Mouse (Mus musculus): ENCODE results near the gene Cnga1. TPM values are rescaled to one million over a fixed set of nuclear protein-coding genes. Genes with fewer than 3 reads are reported as not detected.
A peak's percentile ranks its signal among the peaks of the same experiment; 100 is the strongest.
"Not testable (repeated sequence)": the region's sequence is repeated elsewhere in the genome, so short reads cannot be mapped to it uniquely, and the experiment has no call there.

The Cnga1 gene
- polyA plus RNA-seq, 1 experiment from 2014 or later: not detected

DNA sequence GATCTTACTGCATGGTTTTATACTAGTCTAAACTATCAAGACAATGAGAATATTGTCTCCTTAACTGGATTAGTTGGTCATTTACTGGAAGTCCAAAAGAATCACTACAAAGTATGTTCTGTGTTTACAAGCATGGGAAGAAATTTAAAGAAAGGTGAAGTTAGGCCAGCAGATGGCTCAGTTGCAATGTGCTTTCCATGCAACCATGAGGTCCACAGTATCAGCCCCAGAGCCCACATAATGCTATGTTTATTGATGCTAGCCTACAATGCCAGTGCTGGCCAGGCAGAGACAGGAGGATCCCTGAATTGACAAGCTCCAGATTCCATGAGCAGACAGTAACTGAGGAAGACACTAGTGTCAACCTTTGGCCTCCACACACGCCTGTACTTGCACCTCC, 23.1 kb downstream of the Cnga1 start:
- no peaks in the 10 kb centered on the region for H3K9me3 ChIP-seq (ENCODE audit: control insufficient read depth, low read length)
- no peak overlapping the region for H3K4me2 ChIP-seq (replicated peaks; ENCODE audit: low read depth, low read length)
- H3K36me3 ChIP-seq (ENCODE audit: control insufficient read depth, insufficient read depth, low read length): no peaks in the 10 kb centered on the region
- no peaks in the 10 kb centered on the region for H3K27me3 ChIP-seq (ENCODE audit: control insufficient read depth, insufficient read depth, low read length)
- DNase-seq (ENCODE audit: low spot score) (no peak), ATAC-seq (ENCODE audit: low FRiP score) (no peak)
- H3K4me1 ChIP-seq (replicated peaks; ENCODE audit: control insufficient read depth, insufficient read depth, low read length): no peaks in the 10 kb centered on the region
- H3K27ac ChIP-seq (ENCODE audit: low read depth, low read length): no peak overlapping the region
- no peak overlapping the region for H3K4me3 ChIP-seq (ENCODE audit: low read depth, low read length)
- WGBS: 90% methylated on average over 1 of the region's 1 CpGs
- H3K9ac ChIP-seq (ENCODE audit: low read depth, low read length): no peak overlapping the region

DNA sequence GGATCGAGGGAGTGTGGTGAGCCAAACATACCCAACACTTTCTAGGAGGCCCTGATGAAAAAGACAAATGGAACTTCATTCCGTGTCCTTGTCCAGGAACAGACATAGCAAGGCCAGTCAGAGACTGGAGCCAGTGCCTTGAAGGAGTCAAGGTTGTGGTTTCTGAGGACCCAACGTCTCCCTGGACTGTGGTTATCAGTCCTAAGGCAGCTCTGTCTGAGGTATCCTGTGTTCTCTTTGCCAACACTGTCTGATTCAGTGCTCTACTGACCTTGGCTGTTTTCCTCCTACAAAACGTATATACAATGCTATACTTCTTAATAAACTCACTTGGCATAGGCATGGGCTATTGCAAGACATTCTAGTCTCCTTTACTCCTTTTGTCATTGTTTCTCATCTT, 26.7 kb downstream of the Cnga1 start:
- 85% methylated on average over 4 of the region's 4 CpGs for WGBS
- no peak for ATAC-seq (ENCODE audit: low FRiP score)
- no peak for DNase-seq (ENCODE audit: low spot score)
- Histone ChIP-seq H3K27ac (ENCODE audit: low read depth, low read length) (no peak overlapping the region), H3K4me2 (replicated peaks; ENCODE audit: low read depth, low read length) (no peak overlapping the region), H3K4me1 (replicated peaks; ENCODE audit: control insufficient read depth, insufficient read depth, low read length) (no peaks in the 10 kb centered on the region), H3K36me3 (ENCODE audit: control insufficient read depth, insufficient read depth, low read length) (no peaks in the 10 kb centered on the region), H3K27me3 (ENCODE audit: control insufficient read depth, insufficient read depth, low read length) (no peaks in the 10 kb centered on the region), H3K4me3 (ENCODE audit: low read depth, low read length) (no peak overlapping the region), H3K9ac (ENCODE audit: low read depth, low read length) (no peak overlapping the region), H3K9me3 (ENCODE audit: control insufficient read depth, low read length) (no peaks in the 10 kb centered on the region)

DNA sequence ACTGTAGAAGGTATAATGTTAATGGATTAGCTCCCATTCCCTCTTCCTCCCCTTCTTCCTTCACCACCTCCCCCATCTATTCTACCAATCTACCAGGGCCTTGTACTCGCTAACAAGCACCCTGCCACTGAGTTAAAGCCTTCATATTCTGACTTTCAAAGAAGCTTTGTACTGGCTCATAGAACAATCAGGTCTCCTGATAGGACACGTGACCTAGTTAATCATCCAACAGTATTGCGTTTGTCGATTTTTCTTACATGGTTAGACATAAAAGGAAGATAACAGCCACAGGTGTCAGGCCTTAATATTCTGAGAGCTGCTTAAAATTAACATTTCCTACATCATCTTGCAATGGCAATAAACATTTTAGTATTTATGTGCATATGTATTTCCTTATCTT, 40.9 kb downstream of the Cnga1 start:
- 91% methylated on average over 4 of the region's 4 CpGs for WGBS
- H3K36me3 ChIP-seq (ENCODE audit: control insufficient read depth, insufficient read depth, low read length): no peaks in the 10 kb centered on the region

DNA sequence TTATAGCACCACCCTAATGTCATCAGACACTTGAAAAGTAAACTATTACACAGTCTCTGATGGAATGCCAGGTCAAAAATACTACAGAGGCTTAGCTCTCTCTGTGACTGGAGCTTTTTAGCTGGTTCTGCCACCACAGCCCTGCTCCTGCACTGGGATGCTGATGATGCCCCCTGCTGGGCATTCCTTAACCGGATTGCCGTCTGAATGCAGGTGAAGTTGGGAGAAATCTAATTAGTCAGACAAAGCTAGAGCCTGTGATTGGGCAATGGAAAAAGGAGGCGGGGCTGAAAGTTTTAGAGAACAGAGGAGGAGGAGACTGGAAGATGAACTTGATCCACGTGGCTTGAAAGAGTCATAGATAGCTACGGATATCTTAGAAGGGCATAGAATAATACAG, 43.1 kb downstream of the Cnga1 start:
- H3K27ac ChIP-seq (ENCODE audit: low read depth, low read length): no peak overlapping the region
- H3K27me3 ChIP-seq (ENCODE audit: control insufficient read depth, insufficient read depth, low read length): no peaks in the 10 kb centered on the region
- no peak overlapping the region for H3K4me3 ChIP-seq (ENCODE audit: low read depth, low read length)
- no peak overlapping the region for H3K9ac ChIP-seq (ENCODE audit: low read depth, low read length)
- H3K9me3 ChIP-seq (ENCODE audit: control insufficient read depth, low read length): no peaks in the 10 kb centered on the region
- peak; percentile 58 for DNase-seq (ENCODE audit: low spot score)
- no peaks in the 10 kb centered on the region for H3K4me1 ChIP-seq (replicated peaks; ENCODE audit: control insufficient read depth, insufficient read depth, low read length)
- no peaks in the 10 kb centered on the region for H3K36me3 ChIP-seq (ENCODE audit: control insufficient read depth, insufficient read depth, low read length)
- peak; percentile 51; the same call in 1 of the 2 replicates for ATAC-seq (ENCODE audit: low FRiP score)
- H3K4me2 ChIP-seq (replicated peaks; ENCODE audit: low read depth, low read length): no peak overlapping the region
- 10% methylated on average over 5 of the region's 5 CpGs for WGBS

More for the DNA sequence above, 40.9 kb downstream of the Cnga1 start:
- no peak overlapping the region for H3K9ac ChIP-seq (ENCODE audit: low read depth, low read length)
- H3K9me3 ChIP-seq (ENCODE audit: control insufficient read depth, low read length): no peaks in the 10 kb centered on the region
- ATAC-seq (ENCODE audit: low FRiP score) (no peak), DNase-seq (ENCODE audit: low spot score) (no peak)
- H3K4me1 ChIP-seq (replicated peaks; ENCODE audit: control insufficient read depth, insufficient read depth, low read length): no peaks in the 10 kb centered on the region
- H3K27ac ChIP-seq (ENCODE audit: low read depth, low read length): no peak overlapping the region
- H3K4me2 ChIP-seq (replicated peaks; ENCODE audit: low read depth, low read length): no peak overlapping the region
- no peaks in the 10 kb centered on the region for H3K27me3 ChIP-seq (ENCODE audit: control insufficient read depth, insufficient read depth, low read length)
- H3K4me3 ChIP-seq (ENCODE audit: low read depth, low read length): no peak overlapping the region

DNA sequence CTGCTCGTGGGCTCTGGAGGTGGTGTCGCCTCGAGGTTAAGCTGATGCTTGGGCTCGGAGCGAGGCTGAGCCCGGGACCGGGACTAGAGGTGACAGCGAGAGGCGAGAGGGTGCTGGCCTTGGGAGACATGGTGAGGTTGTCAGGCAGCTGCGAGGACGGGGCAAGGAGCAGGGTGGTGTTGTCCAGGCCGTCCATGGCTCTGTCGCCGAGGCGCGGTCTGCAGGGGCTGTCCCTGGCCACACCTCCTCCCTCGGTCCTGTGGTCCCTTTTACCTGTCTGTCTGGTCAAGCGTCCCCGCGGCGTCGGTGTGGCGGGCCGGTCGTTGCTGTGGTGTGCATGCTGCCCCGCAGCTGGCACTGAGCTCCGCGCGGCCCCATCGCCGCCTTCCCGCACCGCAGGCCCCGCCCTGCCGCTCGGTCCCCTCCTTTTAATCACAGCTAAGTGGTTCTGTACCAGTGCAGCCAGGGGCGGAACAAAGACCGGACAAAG, 56.8 kb downstream of the Cnga1 start, which contains the start of gene Gm5868:
Gene Gm5868 (minus strand): TSS at position 360 of the 490 bp plus-strand sequence.
- ATAC-seq (ENCODE audit: low FRiP score): peak; percentile 92
- H3K27ac ChIP-seq (ENCODE audit: low read depth, low read length): no peak within 1 kb of the TSS

DNA sequence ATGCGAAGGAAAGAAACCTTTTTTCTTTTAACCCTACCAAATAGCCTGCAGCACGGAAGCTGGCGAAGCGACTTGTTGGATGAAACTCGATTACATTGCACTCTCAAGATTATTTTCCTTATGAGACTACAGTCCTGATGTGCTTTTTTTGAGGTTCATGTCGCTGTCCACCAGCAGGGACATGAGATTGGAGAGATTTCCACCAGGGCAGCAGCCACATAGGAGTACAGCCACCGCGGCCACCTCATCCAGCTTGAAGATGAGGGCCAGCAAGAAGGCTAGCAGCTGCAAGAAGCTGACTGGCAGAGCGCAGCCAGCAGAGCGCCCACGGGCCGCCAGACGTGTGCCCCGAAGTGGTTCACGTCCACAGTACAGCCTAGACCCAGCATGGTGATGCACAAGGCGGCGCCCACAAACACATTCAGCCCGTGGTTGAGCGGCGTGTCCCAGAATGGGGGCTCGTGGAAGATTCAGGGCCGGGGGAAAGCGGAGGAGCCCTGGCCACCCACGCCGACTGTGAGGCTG, 57.3 kb downstream of the Cnga1 start:
- peak overlapping the region; percentile 40; the same call in 1 of the 2 replicates for H3K9ac ChIP-seq (ENCODE audit: low read depth, low read length)
- ATAC-seq (ENCODE audit: low FRiP score) (peak; percentile 59), DNase-seq (ENCODE audit: low spot score) (peak; percentile 37)
- not testable (repeated sequence) for H3K27ac ChIP-seq (ENCODE audit: low read depth, low read length); H3K36me3 ChIP-seq (ENCODE audit: control insufficient read depth, insufficient read depth, low read length); H3K9me3 ChIP-seq (ENCODE audit: control insufficient read depth, low read length); H3K4me1 ChIP-seq (replicated peaks; ENCODE audit: control insufficient read depth, insufficient read depth, low read length); H3K27me3 ChIP-seq (ENCODE audit: control insufficient read depth, insufficient read depth, low read length)
- peak overlapping the region; percentile 33 for H3K4me3 ChIP-seq (ENCODE audit: low read depth, low read length)
- H3K4me2 ChIP-seq (replicated peaks; ENCODE audit: low read depth, low read length): peak overlapping the region; percentile 48
- WGBS: 46% methylated on average over 25 of the region's 25 CpGs

More for the DNA sequence above, 56.8 kb downstream of the Cnga1 start, which contains the start of gene Gm5868:
- DNase-seq (ENCODE audit: low spot score): peak; percentile 56
- Histone ChIP-seq H3K4me1 (replicated peaks; ENCODE audit: control insufficient read depth, insufficient read depth, low read length) (no peaks in the 10 kb centered on the region), H3K9ac (ENCODE audit: low read depth, low read length) (peak within 1 kb of the TSS; percentile 40; the same call in 1 of the 2 replicates), H3K4me2 (replicated peaks; ENCODE audit: low read depth, low read length) (peak within 1 kb of the TSS; percentile 48), H3K4me3 (ENCODE audit: low read depth, low read length) (peak within 1 kb of the TSS; percentile 33), H3K27me3 (ENCODE audit: control insufficient read depth, insufficient read depth, low read length) (peaks cover 3% of the 10 kb centered on the region; the same call in 1 of the 2 replicates), H3K9me3 (ENCODE audit: control insufficient read depth, low read length) (no peaks in the 10 kb centered on the region), H3K36me3 (ENCODE audit: control insufficient read depth, insufficient read depth, low read length) (no peaks in the 10 kb centered on the region)
- WGBS: 3% methylated on average over 36 of the region's 38 CpGs

DNA sequence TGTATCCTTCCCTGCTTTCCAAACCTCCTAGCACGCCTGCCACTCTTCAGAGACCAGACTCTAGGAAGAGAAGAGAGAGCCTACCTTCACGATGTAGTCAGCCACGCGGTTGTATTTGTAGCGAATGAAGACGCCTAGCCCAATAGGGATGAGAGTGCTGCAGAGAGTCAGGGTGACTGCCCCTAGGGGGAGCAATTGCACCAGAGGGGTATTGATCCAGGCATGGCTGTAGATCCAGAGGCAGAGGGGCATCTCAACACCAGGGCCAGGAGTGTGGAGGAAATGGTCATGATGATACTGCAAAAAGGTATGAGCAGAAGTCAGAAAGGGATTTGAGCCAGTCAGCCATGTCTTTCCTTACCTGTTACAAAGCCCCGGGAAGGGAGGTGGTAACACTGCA, 58.0 kb downstream of the Cnga1 start:
- H3K4me2 ChIP-seq (replicated peaks; ENCODE audit: low read depth, low read length); H3K4me1 ChIP-seq (replicated peaks; ENCODE audit: control insufficient read depth, insufficient read depth, low read length); H3K4me3 ChIP-seq (ENCODE audit: low read depth, low read length); H3K9me3 ChIP-seq (ENCODE audit: control insufficient read depth, low read length); H3K27ac ChIP-seq (ENCODE audit: low read depth, low read length); ATAC-seq (ENCODE audit: low FRiP score); H3K36me3 ChIP-seq (ENCODE audit: control insufficient read depth, insufficient read depth, low read length); H3K9ac ChIP-seq (ENCODE audit: low read depth, low read length); H3K27me3 ChIP-seq (ENCODE audit: control insufficient read depth, insufficient read depth, low read length): not testable (repeated sequence)
- DNase-seq (ENCODE audit: low spot score): peak; percentile 9
- 36% methylated on average over 7 of the region's 7 CpGs for WGBS

DNA sequence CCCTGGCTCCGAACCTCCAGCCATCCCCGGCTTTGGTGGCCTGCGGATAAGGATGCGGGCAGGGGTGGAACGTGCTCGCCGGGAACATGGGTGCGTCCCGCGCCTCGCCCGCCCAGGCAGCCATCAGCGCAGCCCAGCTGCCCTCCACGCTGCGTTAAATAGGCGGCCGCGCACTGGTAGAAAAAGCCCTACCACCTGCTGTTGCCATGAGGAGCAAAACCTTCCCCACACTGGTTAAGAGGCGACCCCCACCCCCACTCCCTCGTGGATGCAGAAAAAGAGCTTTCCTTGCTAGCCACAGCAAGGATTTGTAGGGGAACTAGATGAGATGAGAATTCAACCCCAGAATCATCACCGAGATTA, 63.1 kb downstream of the Cnga1 start, which contains the start of gene Zar1:
Gene Zar1 (minus strand): TSS at position 285 of the 363 bp plus-strand sequence.
- ATAC-seq (ENCODE audit: low FRiP score) (peak; percentile 59), DNase-seq (ENCODE audit: low spot score) (peak; percentile 41)
- H3K4me2 ChIP-seq (replicated peaks; ENCODE audit: low read depth, low read length): peak within 1 kb of the TSS; percentile 83
- H3K4me3 ChIP-seq (ENCODE audit: low read depth, low read length): peak within 1 kb of the TSS; percentile 40
- 11% methylated on average over 13 of the region's 21 CpGs for WGBS
- H3K27me3 ChIP-seq (ENCODE audit: control insufficient read depth, insufficient read depth, low read length); H3K27ac ChIP-seq (ENCODE audit: low read depth, low read length); H3K36me3 ChIP-seq (ENCODE audit: control insufficient read depth, insufficient read depth, low read length); H3K9me3 ChIP-seq (ENCODE audit: control insufficient read depth, low read length); H3K4me1 ChIP-seq (replicated peaks; ENCODE audit: control insufficient read depth, insufficient read depth, low read length): not testable (repeated sequence)
- peak within 1 kb of the TSS; percentile 37 for H3K9ac ChIP-seq (ENCODE audit: low read depth, low read length)
